7 mouse cellular contexts compared by ENCODE assay signal in the genomic region with DNA sequence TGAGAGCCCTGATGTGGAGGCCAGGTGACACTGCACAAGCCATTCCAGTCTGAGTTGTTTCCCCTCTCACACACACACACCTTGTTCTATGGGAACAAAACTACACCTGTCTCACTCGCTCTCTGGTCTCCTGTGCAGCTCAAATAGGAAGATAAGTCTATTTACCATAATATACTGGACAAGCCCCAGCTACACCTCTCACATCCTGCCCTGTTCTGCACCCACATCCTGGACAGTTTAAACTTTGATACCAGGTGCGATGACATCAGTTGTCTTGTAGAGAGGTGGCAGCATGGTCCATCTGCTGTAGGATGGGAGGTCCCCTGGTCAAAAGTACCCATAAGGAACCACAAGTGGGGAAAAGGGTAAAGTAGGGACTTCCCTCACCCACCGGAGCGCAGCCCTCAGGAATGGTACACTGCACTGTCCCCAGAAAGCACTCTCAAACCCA. TPM values are rescaled to one million over a fixed set of nuclear protein-coding genes. Genes with fewer than 3 reads are reported as not detected.
DNase-seq lines count a peak whose midpoint lies in the region; ATAC-seq and TF ChIP-seq lines count a peak whose summit lies in the region.

No protein-coding gene starts in this region.

- H3K9ac ChIP-seq in CH12.LX (ENCODE audit: insufficient read depth, low read depth), result peak overlapping the region; percentile 100
- H3K9ac ChIP-seq in heart, embryonic 15.5 days, result peak overlapping the region; percentile 96
- H3K9ac ChIP-seq in lung, embryonic 15.5 days, result peak overlapping the region; percentile 96
- H3K9ac ChIP-seq in stomach, postnatal 0 days (ENCODE audit: low read length), result peak overlapping the region; percentile 93

- H3K4me1 ChIP-seq in CH12.LX (ENCODE audit: control insufficient read depth in 1 of 2, insufficient read depth in 2 of 2), result peaks cover 21 to 60% of the 10 kb centered on the region in 2 experiments
- H3K4me1 ChIP-seq in heart, embryonic 15.5 days (replicated peaks), result peaks cover 64% of the 10 kb centered on the region
- peaks cover 55% of the 10 kb centered on the region for H3K4me1 ChIP-seq in lung, embryonic 15.5 days
- peaks cover 24% of the 10 kb centered on the region for H3K4me1 ChIP-seq in stomach, postnatal 0 days (replicated peaks; ENCODE audit: control insufficient read depth, insufficient read depth)

- TF ChIP-seq CTCF in C2C12 (IDR thresholded peaks at IDR 0.05; ENCODE audit: control insufficient read depth, insufficient read depth, insufficient read length) (no peak), CH12.LX (conservative IDR thresholded peaks at IDR 0.05 in 1 of 2, IDR thresholded peaks at IDR 0.05 in 1 of 2; ENCODE audit: low read depth in 2 of 2, low read length in 2 of 2) (peak in 1 of 2 experiments; percentile 5; a peak in 1 of 4 replicates)
- TF ChIP-seq CTCF in stomach, postnatal 0 days (IDR thresholded peaks at IDR 0.05; ENCODE audit: low read depth), result no peak

- H3K27me3 ChIP-seq in C2C12 (ENCODE audit: control insufficient read depth, insufficient read depth, insufficient read length), result no peaks in the 10 kb centered on the region
- H3K27me3 ChIP-seq in CH12.LX (replicated peaks), result no peaks in the 10 kb centered on the region
- no peaks in the 10 kb centered on the region for H3K27me3 ChIP-seq in heart, embryonic 15.5 days
- H3K27me3 ChIP-seq in lung, embryonic 15.5 days, result no peaks in the 10 kb centered on the region
- no peaks in the 10 kb centered on the region for H3K27me3 ChIP-seq in stomach, postnatal 0 days (ENCODE audit: control insufficient read depth, insufficient read depth, low read length)

- H3K79me2 ChIP-seq in C2C12 (ENCODE audit: control insufficient read depth, insufficient read depth) (peaks cover 60% of the 10 kb centered on the region), CH12.LX (replicated peaks; ENCODE audit: control insufficient read depth, extremely low read depth, insufficient read depth, poor library complexity, severe bottlenecking) (peaks cover 51% of the 10 kb centered on the region)

- peak overlapping the region; percentile 69 for H3K4me2 ChIP-seq in CH12.LX (ENCODE audit: insufficient read depth, low read depth, poor library complexity, severe bottlenecking)
- peak overlapping the region; percentile 83 for H3K4me2 ChIP-seq in heart, embryonic 15.5 days
- H3K4me2 ChIP-seq in lung, embryonic 15.5 days, result peak overlapping the region; percentile 79
- peak overlapping the region; percentile 88 for H3K4me2 ChIP-seq in stomach, postnatal 0 days (replicated peaks; ENCODE audit: low read depth)

- dilution Hi-C loops in CH12.LX (cut with MboI; ENCODE audit: extremely low pct_ligation_motif_present, extremely low pct_unique_long_range_greater_than_20kb, low sequenced_read_pairs), result no loop called here

- peaks cover 42% of the 10 kb centered on the region for H3K79me3 ChIP-seq in C2C12 (ENCODE audit: low read depth)

- WGBS in heart, embryonic 15.5 days, result 48% methylated on average over 4 of the region's 4 CpGs
- WGBS in lung, embryonic 15.5 days, result 32% methylated on average over 4 of the region's 4 CpGs
- 38% methylated on average over 4 of the region's 4 CpGs for WGBS in stomach, postnatal 0 days

- peak overlapping the region; percentile 99 for H3K27ac ChIP-seq in CH12.LX (ENCODE audit: insufficient read depth, low read depth)
- peak overlapping the region; percentile 74 for H3K27ac ChIP-seq in heart, embryonic 15.5 days
- peak overlapping the region; percentile 52 for H3K27ac ChIP-seq in lung, embryonic 15.5 days
- peak overlapping the region; percentile 95 for H3K27ac ChIP-seq in stomach, postnatal 0 days (replicated peaks)

- H3ac ChIP-seq in C2C12 (ENCODE audit: control insufficient read depth, insufficient read length, low read depth), result peak overlapping the region; percentile 25

- peak; percentile 86 for TF ChIP-seq EP300 in CH12.LX (IDR thresholded peaks at IDR 0.05; ENCODE audit: low read length)
- TF ChIP-seq EP300 in stomach, postnatal 0 days (optimal IDR thresholded peaks at IDR 0.05), result no peak

- peak; percentile 86 for DNase-seq in CH12.LX (ENCODE audit: extremely low read depth)
- DNase-seq in stomach, postnatal 0 days (ENCODE audit: low spot score), result no peak
- DNase-seq in gastrocnemius, postnatal 10 days, result no peak

- H3K36me3 ChIP-seq in C2C12 (ENCODE audit: control insufficient read depth, insufficient read depth), result peaks cover 3% of the 10 kb centered on the region
- peaks cover 8 to 21% of the 10 kb centered on the region in 2 experiments for H3K36me3 ChIP-seq in CH12.LX (replicated peaks in 1 of 2; ENCODE audit: control insufficient read depth in 1 of 2, insufficient read depth in 1 of 2, low read length in 1 of 2)
- H3K36me3 ChIP-seq in heart, embryonic 15.5 days, result no peaks in the 10 kb centered on the region
- H3K36me3 ChIP-seq in lung, embryonic 15.5 days, result no peaks in the 10 kb centered on the region
- H3K36me3 ChIP-seq in stomach, postnatal 0 days (ENCODE audit: control insufficient read depth, insufficient read depth, low read length), result no peaks in the 10 kb centered on the region

- no peaks in the 10 kb centered on the region for H3K9me3 ChIP-seq in CH12.LX (replicated peaks; ENCODE audit: low read length)
- H3K9me3 ChIP-seq in heart, embryonic 15.5 days (replicated peaks), result no peaks in the 10 kb centered on the region
- no peaks in the 10 kb centered on the region for H3K9me3 ChIP-seq in lung, embryonic 15.5 days
- H3K9me3 ChIP-seq in stomach, postnatal 0 days (ENCODE audit: control insufficient read depth, low read length), result no peaks in the 10 kb centered on the region

- ATAC-seq in heart, embryonic 15.5 days (replicated peaks; ENCODE audit: insufficient number of reproducible peaks, insufficient read depth, low FRiP score, low read depth), result no peak
- no peak for ATAC-seq in lung, embryonic 15.5 days (ENCODE audit: borderline replicate concordance, extremely low read depth, low FRiP score, low TSS enrichment)
- ATAC-seq in stomach, postnatal 0 days (ENCODE audit: low FRiP score, low TSS enrichment), result peak; percentile 28; the same call in 1 of the 2 replicates
- ATAC-seq in erythroid progenitor cell, adult 5-6 weeks (replicated peaks; ENCODE audit: low FRiP score, poor library complexity, severe bottlenecking), result no peak

- peak; percentile 60 for TF ChIP-seq POLR2A in CH12.LX (IDR thresholded peaks at IDR 0.05; ENCODE audit: low read depth, low read length)

- H3K4me3 ChIP-seq in C2C12 (ENCODE audit: insufficient read depth, poor library complexity, severe bottlenecking) (peak overlapping the region; percentile 65), CH12.LX (replicated peaks in 1 of 3; ENCODE audit: low read depth in 2 of 3, low read length in 2 of 3, poor library complexity in 1 of 3) (peak overlapping the region; percentile 87 to 98 (median 89))
- peak overlapping the region; percentile 70 for H3K4me3 ChIP-seq in heart, embryonic 15.5 days
- H3K4me3 ChIP-seq in lung, embryonic 15.5 days, result peak overlapping the region; percentile 98
- H3K4me3 ChIP-seq in stomach, postnatal 0 days (ENCODE audit: low read depth, low read length), result peak overlapping the region; percentile 94

- TF ChIP-seq RAD21 in CH12.LX (IDR thresholded peaks at IDR 0.05; ENCODE audit: low read depth, low read length), result no peak; the same call in 1 of the 2 replicates

- in situ Hi-C loops in CH12.LX (cut with MboI; ENCODE audit: low pct_ligation_motif_present, low pct_unique_long_range_greater_than_20kb, low sequenced_read_pairs), result loop anchor here (5.0 kb wide), 1 partner anchor 48 kb away; no protein-coding TSS in a partner anchor

TF ChIP-seq in C2C12, 6 proteins besides CTCF, POLR2A, EP300 and RAD21 (continues in another document):
- no peak for TF ChIP-seq USF1 (IDR thresholded peaks at IDR 0.05; ENCODE audit: low read depth)

TF ChIP-seq in CH12.LX, 34 proteins besides CTCF, POLR2A, EP300 and RAD21 (continues in another document):
- peak; percentile 83; the same call in 1 of the 2 replicates for TF ChIP-seq CHD1 (IDR thresholded peaks at IDR 0.05; ENCODE audit: low read depth, low read length)

RNA-seq across cellular contexts. Expression of gene Grk2, which starts 1.1 kb away (rescaled TPM):
- polyA plus RNA-seq in C2C12 (2012; fragmentation: generic; extraction: Trizol), result 56.6 TPM
- total RNA-seq in CH12.LX (2012; rRNA removed), result 196 and 203 TPM in 2 replicates
- 118 and 119 TPM in 2 replicates for total RNA-seq in CH12.LX (2014; rRNA removed)
- polyA plus RNA-seq in CH12.LX (2012; ENCODE audit: insufficient read length, low read depth), result 191 and 193 TPM in 2 replicates
- 9.8 and 18.2 TPM in 2 replicates for polyA plus RNA-seq in heart, embryonic 15.5 days (2015; fragmentation: Nextera tagmentation; extraction: Ambion mirVana)
- 16.2 and 16.7 TPM in 2 replicates for polyA plus RNA-seq in lung, embryonic 15.5 days (2015; fragmentation: Nextera tagmentation; extraction: Ambion mirVana)
- polyA plus RNA-seq in stomach, postnatal 0 days (2015; fragmentation: Nextera tagmentation; extraction: Ambion mirVana), result 19.3 and 25.5 TPM in 2 replicates
- total RNA-seq in gastrocnemius, postnatal 10 days (2021), result 10 to 100 TPM; 28.1 to 41.2 TPM
- 71.3 and 72.8 TPM in 2 replicates for total RNA-seq in erythroid progenitor cell, adult 5-6 weeks (2015; ENCODE audit: low replicate concordance)
- total RNA-seq in erythroid progenitor cell, adult 5-6 weeks (2017; ENCODE audit: low replicate concordance), result 40.5 and 47.1 TPM in 2 replicates

RNA-seq across cellular contexts. Expression of gene Ankrd13d, which starts 22.0 kb away (rescaled TPM):
- polyA plus RNA-seq in C2C12 (2012; fragmentation: generic; extraction: Trizol) (2.2 TPM), CH12.LX (2012; ENCODE audit: insufficient read length, low read depth) (13.2 and 17.3 TPM in 2 replicates)
- total RNA-seq in CH12.LX (2012; rRNA removed) (53.6 and 55.1 TPM in 2 replicates), CH12.LX (2014; rRNA removed) (3.8 and 5.6 TPM in 2 replicates)
- 1.1 and 2.7 TPM in 2 replicates for polyA plus RNA-seq in heart, embryonic 15.5 days (2015; fragmentation: Nextera tagmentation; extraction: Ambion mirVana)
- 3.3 and 4.2 TPM in 2 replicates for polyA plus RNA-seq in lung, embryonic 15.5 days (2015; fragmentation: Nextera tagmentation; extraction: Ambion mirVana)
- 5.0 and 5.2 TPM in 2 replicates for polyA plus RNA-seq in stomach, postnatal 0 days (2015; fragmentation: Nextera tagmentation; extraction: Ambion mirVana)
- total RNA-seq in gastrocnemius, postnatal 10 days (2021), result 1 to 10 TPM; 1.2 to 1.3 TPM
- 0.72 and 1.3 TPM in 2 replicates for total RNA-seq in erythroid progenitor cell, adult 5-6 weeks (2015; ENCODE audit: low replicate concordance)
- 0.39 TPM in 1 of 2 replicates, not detected in the other for total RNA-seq in erythroid progenitor cell, adult 5-6 weeks (2017; ENCODE audit: low replicate concordance)

RNA-seq across cellular contexts. Expression of gene Ssh3, which starts 35.9 kb away (rescaled TPM):
- polyA plus RNA-seq in C2C12 (2012; fragmentation: generic; extraction: Trizol) (0.34 TPM), CH12.LX (2012; ENCODE audit: insufficient read length, low read depth) (12.3 and 13.2 TPM in 2 replicates)
- total RNA-seq in CH12.LX (2012; rRNA removed) (30.0 and 33.4 TPM in 2 replicates), CH12.LX (2014; rRNA removed) (5.6 and 6.9 TPM in 2 replicates)
- 6.0 and 10.7 TPM in 2 replicates for polyA plus RNA-seq in heart, embryonic 15.5 days (2015; fragmentation: Nextera tagmentation; extraction: Ambion mirVana)
- 15.2 and 16.9 TPM in 2 replicates for polyA plus RNA-seq in lung, embryonic 15.5 days (2015; fragmentation: Nextera tagmentation; extraction: Ambion mirVana)
- 36.9 and 41.0 TPM in 2 replicates for polyA plus RNA-seq in stomach, postnatal 0 days (2015; fragmentation: Nextera tagmentation; extraction: Ambion mirVana)
- 1 to 10 TPM; 4.9 to 6.3 TPM for total RNA-seq in gastrocnemius, postnatal 10 days (2021)
- 2.2 and 16.8 TPM in 2 replicates for total RNA-seq in erythroid progenitor cell, adult 5-6 weeks (2015; ENCODE audit: low replicate concordance)
- 0.90 and 5.2 TPM in 2 replicates for total RNA-seq in erythroid progenitor cell, adult 5-6 weeks (2017; ENCODE audit: low replicate concordance)
